Mouse (Mus musculus) cerebellum, adult (tissue): ENCODE measurements around the gene Zbtb34.

Source experiments
- ATAC-seq: cut with Nextera tagmentation; 2 replicates; pipeline ENCODE4 v1.9.2; 2017; ENCODE audit warnings: mild to moderate bottlenecking, moderate library complexity, mixed read lengths; ENCODE audit not compliant: insufficient number of reproducible peaks, low FRiP score, low TSS enrichment

The Zbtb34 gene

DNA sequence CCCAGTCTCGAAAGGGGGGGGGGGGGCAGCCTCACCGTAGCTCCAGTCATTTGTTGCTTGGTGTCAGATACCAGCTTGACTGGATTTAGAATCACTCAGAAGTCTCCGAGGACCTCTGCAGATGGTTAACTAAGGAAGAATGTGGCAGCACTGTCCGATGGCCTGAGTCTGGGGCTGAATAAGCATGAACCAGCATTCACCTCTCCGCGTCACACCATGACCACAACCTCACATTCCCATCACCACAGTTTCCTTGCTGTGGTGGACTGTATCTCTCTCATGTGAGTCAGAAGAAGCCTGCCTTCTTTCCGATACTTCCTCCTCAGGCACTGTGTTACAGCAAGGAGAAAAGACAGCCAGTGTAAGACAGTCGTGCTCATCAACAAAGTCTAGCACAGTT lies 71.9 kb downstream of the Zbtb34 start:
- ATAC-seq = no peak

DNA sequence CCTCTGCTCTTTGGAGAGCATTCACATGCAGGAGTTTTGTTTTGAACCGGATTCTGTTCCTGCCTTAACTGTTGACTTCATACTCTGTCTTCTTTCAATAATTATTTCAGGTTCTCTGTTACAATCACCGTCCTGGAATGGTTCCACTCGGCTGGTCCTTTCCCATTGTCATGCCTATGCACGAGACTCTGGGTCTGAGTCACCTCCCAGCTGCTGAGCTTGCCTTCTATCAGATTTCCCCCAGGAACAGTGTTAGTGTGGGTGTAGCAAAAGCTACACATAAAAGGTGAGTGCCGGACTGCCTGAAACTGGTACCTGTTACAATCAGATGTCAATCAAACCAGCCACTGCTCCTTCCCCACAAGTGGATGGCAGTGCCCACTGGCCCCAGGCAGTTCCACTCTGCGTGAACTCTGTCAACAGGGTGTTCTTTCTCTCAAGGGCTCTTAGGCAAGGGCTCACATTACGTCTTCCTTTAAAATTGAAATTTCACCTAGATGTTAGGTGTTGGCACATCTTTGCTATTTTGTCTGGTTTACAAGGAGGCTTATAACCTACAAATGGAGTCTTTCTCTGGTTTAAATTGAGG lies 73.8 kb downstream of the Zbtb34 start:
- ATAC-seq = no peak
